ENCODE assay signal across 1 mouse cellular context in the genomic region with DNA sequence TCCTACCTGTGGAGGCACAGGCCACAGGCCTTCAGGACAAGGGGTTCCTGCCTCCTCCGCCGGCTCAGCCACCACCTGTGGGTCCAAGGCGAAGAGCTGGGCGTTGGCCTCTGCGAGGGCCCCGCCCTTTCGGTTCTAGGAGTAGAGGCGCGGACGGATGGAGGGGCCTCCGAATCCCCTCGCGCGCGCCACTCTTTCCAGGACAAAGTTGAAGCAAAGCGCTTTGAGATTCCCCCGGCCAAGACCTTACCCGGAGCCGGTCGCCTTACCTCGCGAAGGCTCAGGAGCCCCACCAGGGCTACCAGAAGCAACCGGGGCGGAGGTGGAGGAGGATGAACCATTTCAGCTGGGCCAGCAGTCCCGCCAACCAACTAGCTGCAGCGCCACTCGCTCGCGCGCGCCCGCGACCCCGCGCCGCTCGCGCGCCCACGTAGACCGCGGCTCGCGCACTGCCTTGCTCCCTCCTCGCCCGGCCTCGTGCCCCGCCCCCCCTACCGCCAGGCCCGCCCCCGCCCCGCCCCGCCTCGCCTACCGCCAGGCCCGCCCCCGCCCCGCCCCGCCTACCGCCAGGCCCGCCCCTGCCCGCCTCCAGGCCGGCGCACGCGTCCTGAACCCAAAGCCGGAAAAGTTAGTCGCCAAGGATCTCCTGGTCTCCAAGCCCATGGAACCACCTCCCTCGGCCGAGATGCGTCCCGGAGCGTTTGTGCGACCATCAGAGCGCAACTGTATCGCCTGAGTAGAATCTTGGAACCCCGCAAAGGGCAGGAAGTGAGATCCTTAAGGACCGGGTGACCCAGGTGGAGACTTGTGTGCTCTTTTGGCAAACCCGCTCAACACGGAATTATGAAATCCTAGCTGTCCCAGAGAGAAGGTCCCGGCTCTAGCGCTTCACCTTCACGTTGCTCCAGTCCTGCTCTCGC.
TF ChIP-seq lines count a peak whose summit lies in the region.

No protein-coding gene starts in this region.

TF ChIP-seq in myocyte, 11 proteins besides CTCF, POLR2A, EP300 and RAD21 (continued from another document):
- TF ChIP-seq POLR2AphosphoS2 (IDR thresholded peaks at IDR 0.05; ENCODE audit: insufficient read length, low read depth) (peak; percentile 79), MYOD1 (IDR thresholded peaks at IDR 0.05; ENCODE audit: control insufficient read depth in 1 of 3, insufficient read length in 2 of 3, low read depth in 2 of 3) (peak in 1 of 3 experiments; percentile 25), MAX (IDR thresholded peaks at IDR 0.05; ENCODE audit: low read depth) (no peak), MYOG (IDR thresholded peaks at IDR 0.05; ENCODE audit: control insufficient read depth in 1 of 3, insufficient read depth in 1 of 3, insufficient read length in 2 of 3, low read depth in 2 of 3) (no peak), CEBPB (IDR thresholded peaks at IDR 0.05; ENCODE audit: insufficient read depth, poor library complexity, severe bottlenecking) (no peak)
